Mouse (Mus musculus) forebrain, postnatal 0 days (tissue): ENCODE results near the gene Crybg2. TPM values are rescaled to one million over a fixed set of nuclear protein-coding genes. Genes with fewer than 3 reads are reported as not detected.

Experiments
- ATAC-seq: fragments of 200-750 bp; cut with Nextera tagmentation; 2 replicates; pipeline ENCODE4 v1.8.0; 2017; ENCODE audit warnings: mild to moderate bottlenecking, moderate library complexity
- DNase-seq: peaks from one replicate; pipeline ENCODE4 v3.0.0-alpha.2; 2015
- H3K27ac ChIP-seq: fragments of 300-500 bp; sonication (generic); 2 replicates; pipeline ENCODE4 v1.5.1; 2014; ENCODE audit warnings: low read depth, mild to moderate bottlenecking, antibody characterized with exemption, low read length, moderate library complexity, mixed read lengths
- H3K27me3 ChIP-seq: fragments of 300-500 bp; sonication (generic); 2 replicates; pipeline ENCODE4 v1.6.1; 2014; ENCODE audit warnings: mild to moderate bottlenecking, low read length, mixed read lengths; ENCODE audit not compliant: insufficient read depth
- H3K36me3 ChIP-seq: fragments of 300-500 bp; sonication (generic); 2 replicates; pipeline ENCODE4 v1.6.1; 2014; ENCODE audit warnings: mild to moderate bottlenecking, moderate library complexity; ENCODE audit not compliant: insufficient read depth
- H3K4me1 ChIP-seq: fragments of 300-500 bp; sonication (generic); 2 replicates; pipeline ENCODE4 v1.6.1; 2014; ENCODE audit warnings: antibody characterized with exemption; ENCODE audit not compliant: insufficient read depth
- H3K4me2 ChIP-seq: fragments of 300-500 bp; sonication (generic); 2 replicates; pipeline ENCODE4 v1.6.1; 2014; ENCODE audit warnings: low read depth, mild to moderate bottlenecking, moderate library complexity
- H3K4me3 ChIP-seq: fragments of 300-500 bp; sonication (generic); 2 replicates; pipeline ENCODE4 v1.5.1; 2014; ENCODE audit warnings: low read depth, low read length, mixed read lengths
- H3K9ac ChIP-seq: fragments of 300-500 bp; sonication (generic); 2 replicates; pipeline ENCODE4 v1.6.1; 2014; ENCODE audit warnings: mild to moderate bottlenecking
- H3K9me3 ChIP-seq: fragments of 300-500 bp; sonication (generic); 2 replicates; pipeline ENCODE4 v1.6.1; 2016; ENCODE audit warnings: low read length
- CTCF ChIP-seq: sonication (generic); IDR thresholded peaks from 2 replicates; pipeline ENCODE4 v1.5.1; 2016; ENCODE audit warnings: antibody characterized with exemption, control low read depth, low read depth
- WGBS: fragments of 180-500 bp; shearing (Covaris S2); extraction: QIAGEN DNeasy Blood & Tissue Kit; methylation state at CpG from one replicate; pipeline ENCODE4 v1.1.7; 2014; 5-methylcytosine and 5-hydroxymethylcytosine counted together
- polyA plus RNA-seq: library from polyadenylated mRNA; unstranded; fragments of >200 nt; fragmentation: Nextera tagmentation; extraction: Ambion mirVana; gene quantifications from 2 replicates; pipeline ENCODE4 v1.2.1, GENCODE M21; 2015
- total RNA-seq: library from RNA; depleted of rRNA; stranded (reverse); fragments of >200 nt; gene quantifications from 2 replicates; pipeline ENCODE4 v1.2.3, GENCODE M21; 2014; rRNA removed

The Crybg2 gene
- total RNA-seq (3.4 and 11.8 TPM in 2 replicates), polyA plus RNA-seq (3.7 and 4.5 TPM in 2 replicates)

DNA sequence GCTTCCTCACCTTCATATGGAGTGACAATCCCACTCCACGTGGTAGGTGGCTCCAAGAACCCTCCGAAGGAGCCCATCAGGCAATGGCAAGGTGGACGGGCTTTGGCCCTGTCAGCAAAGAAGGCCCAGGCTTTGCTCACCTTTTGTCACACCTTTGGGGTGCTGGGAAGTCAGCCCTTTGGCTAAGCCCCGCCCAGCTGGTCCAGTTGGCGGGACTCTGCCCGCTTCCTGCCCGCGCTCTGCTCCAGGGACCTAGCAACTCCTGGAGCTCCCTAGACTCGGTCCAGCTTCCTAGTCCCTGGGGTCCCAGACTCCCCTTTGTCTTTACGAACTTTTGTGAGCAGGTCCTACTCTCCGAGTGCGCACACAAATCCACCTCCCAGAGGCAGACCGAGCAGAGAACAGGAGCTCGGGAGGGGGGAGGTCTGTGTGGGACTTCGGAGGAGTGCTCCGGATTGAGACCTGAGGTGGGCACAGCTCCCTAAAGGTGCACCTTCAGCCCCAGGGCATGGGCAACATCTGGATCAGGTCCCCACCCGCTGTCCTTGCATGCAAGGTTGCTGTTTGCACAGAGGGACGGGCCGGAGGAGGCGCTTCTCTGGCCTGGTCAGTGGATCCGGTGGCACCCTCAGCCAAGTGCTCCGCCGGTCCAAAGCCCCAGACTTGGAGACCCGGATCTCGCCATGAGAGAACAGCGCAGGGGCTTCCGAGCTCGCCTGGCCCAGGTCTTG lies at the start of gene Crybg2:
Gene Crybg2, plus strand, starts transcription at position 681 of the 731 bp plus-strand sequence.
- DNase-seq (no peak), ATAC-seq (no peak)
- no peaks in the 10 kb centered on the region for H3K9me3 ChIP-seq
- no peak for TF ChIP-seq CTCF
- 47% methylated on average over 28 of the region's 28 CpGs for WGBS
- H3K4me1 ChIP-seq = no peaks in the 10 kb centered on the region
- H3K9ac ChIP-seq = no peak within 1 kb of the TSS
- no peaks in the 10 kb centered on the region for H3K27me3 ChIP-seq
- H3K4me2 ChIP-seq = no peak within 1 kb of the TSS
- no peak within 1 kb of the TSS for H3K4me3 ChIP-seq
- no peak within 1 kb of the TSS for H3K27ac ChIP-seq
- H3K36me3 ChIP-seq = no peaks in the 10 kb centered on the region

- no peak overlapping the region for H3K4me3 ChIP-seq
- H3K9ac ChIP-seq = no peak overlapping the region
- WGBS = 11% methylated on average over 16 of the region's 16 CpGs
- H3K27me3 ChIP-seq = peaks cover 10% of the 10 kb centered on the region
- no peaks in the 10 kb centered on the region for H3K9me3 ChIP-seq
- no peak for TF ChIP-seq CTCF
- no peaks in the 10 kb centered on the region for H3K36me3 ChIP-seq
- H3K27ac ChIP-seq = no peak overlapping the region
- H3K4me1 ChIP-seq = no peaks in the 10 kb centered on the region
- H3K4me2 ChIP-seq = no peak overlapping the region
- DNase-seq (no peak), ATAC-seq (no peak)
These were observed 48.9 kb upstream of the Crybg2 start for GRCm38 (mm10) chr4:134011450-134012414.

DNA sequence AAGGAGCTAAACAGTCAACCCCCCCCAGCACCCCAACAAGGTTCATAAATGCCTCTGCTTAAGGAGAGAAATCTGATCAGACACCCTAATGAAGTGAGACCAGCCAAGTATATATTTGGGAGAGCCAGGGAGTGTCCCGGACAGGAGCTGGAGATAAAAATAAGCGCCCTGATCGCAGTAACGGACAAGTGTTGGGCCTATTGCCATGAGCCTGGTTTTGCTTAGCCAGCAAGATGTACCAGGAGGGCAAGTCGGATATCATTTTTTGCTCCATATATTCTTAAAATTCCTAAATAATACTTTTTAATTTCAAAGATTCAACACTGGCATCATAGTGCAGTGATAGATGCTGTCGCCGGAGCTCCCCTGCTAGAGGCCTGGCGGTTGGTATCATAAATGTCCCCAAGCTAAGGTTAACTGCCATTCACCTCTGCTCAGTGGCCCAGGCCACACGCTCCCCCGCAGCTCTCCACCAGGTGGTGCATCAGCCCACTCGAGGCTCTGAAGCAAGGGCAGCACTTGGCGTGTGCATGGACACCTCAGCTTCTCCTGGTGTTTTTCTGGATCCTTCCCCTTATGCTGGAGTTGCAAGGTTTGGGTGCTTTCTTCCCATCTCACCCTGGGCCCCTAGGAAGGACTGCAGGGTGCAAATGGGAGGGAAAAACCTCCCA lies 47.6 kb upstream of the Crybg2 start:
- H3K9me3 ChIP-seq = no peaks in the 10 kb centered on the region
- H3K36me3 ChIP-seq = no peaks in the 10 kb centered on the region
- DNase-seq (no peak), ATAC-seq (no peak)
- WGBS = 45% methylated on average over 12 of the region's 12 CpGs
- H3K27me3 ChIP-seq = peaks cover 20% of the 10 kb centered on the region
- no peak overlapping the region for H3K4me3 ChIP-seq
- no peaks in the 10 kb centered on the region; the same call in 1 of the 2 replicates for H3K4me1 ChIP-seq
- H3K27ac ChIP-seq = no peak overlapping the region
- peak; percentile 60 for TF ChIP-seq CTCF
- H3K4me2 ChIP-seq = no peak overlapping the region
- H3K9ac ChIP-seq = no peak overlapping the region

- no peaks in the 10 kb centered on the region for H3K9me3 ChIP-seq
- no peak overlapping the region for H3K4me2 ChIP-seq
- peaks cover 27% of the 10 kb centered on the region for H3K27me3 ChIP-seq
- DNase-seq (no peak), ATAC-seq (no peak)
- no peaks in the 10 kb centered on the region; the same call in none of the 2 replicates for H3K4me1 ChIP-seq
- WGBS = 8% methylated on average over 7 of the region's 7 CpGs
- no peak for TF ChIP-seq CTCF
- H3K27ac ChIP-seq = no peak overlapping the region
- no peaks in the 10 kb centered on the region for H3K36me3 ChIP-seq
- no peak overlapping the region for H3K4me3 ChIP-seq
- no peak overlapping the region for H3K9ac ChIP-seq
These were observed 44.4 kb upstream of the Crybg2 start for GRCm38 (mm10) chr4:134016208-134016607.

- H3K36me3 ChIP-seq = no peaks in the 10 kb centered on the region
- no peaks in the 10 kb centered on the region for H3K9me3 ChIP-seq
- no peak for ATAC-seq
- no peak for TF ChIP-seq CTCF
- no peak for DNase-seq
- no peak overlapping the region for H3K4me2 ChIP-seq
- H3K4me3 ChIP-seq = no peak overlapping the region
- H3K27ac ChIP-seq = no peak overlapping the region
- H3K27me3 ChIP-seq = peaks cover 27% of the 10 kb centered on the region
- WGBS = 2% methylated on average over 8 of the region's 8 CpGs
- H3K9ac ChIP-seq = no peak overlapping the region
- H3K4me1 ChIP-seq = no peaks in the 10 kb centered on the region; the same call in none of the 2 replicates
These were observed 43.8 kb upstream of the Crybg2 start for GRCm38 (mm10) chr4:134016767-134017166.

- H3K27ac ChIP-seq = no peak overlapping the region
- no peaks in the 10 kb centered on the region for H3K9me3 ChIP-seq
- H3K36me3 ChIP-seq = no peaks in the 10 kb centered on the region
- no peak overlapping the region for H3K9ac ChIP-seq
- peaks cover 27% of the 10 kb centered on the region for H3K27me3 ChIP-seq
- ATAC-seq = no peak
- 6% methylated on average over 21 of the region's 21 CpGs for WGBS
- no peak for DNase-seq
- peak overlapping the region; percentile 25; the same call in 1 of the 2 replicates for H3K4me3 ChIP-seq
- H3K4me1 ChIP-seq = no peaks in the 10 kb centered on the region; the same call in none of the 2 replicates
- peak overlapping the region; percentile 43 for H3K4me2 ChIP-seq
- TF ChIP-seq CTCF = no peak
These were observed 43.3 kb upstream of the Crybg2 start for GRCm38 (mm10) chr4:134017201-134017865.
